Mouse (Mus musculus) right cerebral cortex, postnatal 10 days (tissue): ENCODE measurements at regions not wholly inside any gene's neighbourhood (a gene's known extent, or its start where the extent isn't known, plus 50 kb on each side); places are given as distances from the start of the nearest gene placed in this dataset.

Experiments used
- DNase-seq, 2 experiments: peaks; one replicate each; pipeline ENCODE4 v3.0.0; 2021; ENCODE audit warnings: low spot score in 2 of 2

- peak; percentile 17 to 18 for DNase-seq
These were observed 228.2 kb downstream of the Klhl13 start for GRCm38 (mm10) chrX:23136710-23137109.

GRCm38 (mm10) chrX:23095867-23096266, 269.0 kb downstream of the Klhl13 start:
- DNase-seq = no peak

- DNase-seq = no peak
These were observed 272.1 kb downstream of the Klhl13 start for GRCm38 (mm10) chrX:23092774-23093173.

- DNase-seq = no peak
These were observed 298.4 kb downstream of the Klhl13 start for GRCm38 (mm10) chrX:23066432-23066831.

GRCm38 (mm10) chrX:23027622-23028021, 337.3 kb downstream of the Klhl13 start:
- peak; percentile 38 to 53 for DNase-seq

- peak; percentile 38 to 47 for DNase-seq
These were observed 349.3 kb downstream of the Klhl13 start for GRCm38 (mm10) chrX:23015562-23015961.

GRCm38 (mm10) chrX:23015118-23015517, 349.8 kb downstream of the Klhl13 start:
- no peak for DNase-seq
